Mouse (Mus musculus) embryonic facial prominence, embryonic 12.5 days (tissue): ENCODE results near the gene Golm1. TPM values are rescaled to one million over a fixed set of nuclear protein-coding genes. Genes with fewer than 3 reads are reported as not detected.
"Not testable (repeated sequence)": the region's sequence is repeated elsewhere in the genome, so short reads cannot be mapped to it uniquely, and the experiment has no call there.

ENCODE experiments used
- ATAC-seq: fragments of 200-750 bp; cut with Nextera tagmentation; 2 replicates; pipeline ENCODE4 v1.8.0; 2017; ENCODE audit not compliant: insufficient number of reproducible peaks, insufficient read depth, low FRiP score, low TSS enrichment
- H3K27ac ChIP-seq: fragments of 300-500 bp; sonication (generic); 2 replicates; pipeline ENCODE4 v1.5.1; 2016; ENCODE audit warnings: mild to moderate bottlenecking
- H3K27me3 ChIP-seq: fragments of 300-500 bp; sonication (generic); 2 replicates; pipeline ENCODE4 v1.6.1; 2016; ENCODE audit warnings: mild to moderate bottlenecking, moderate library complexity
- H3K36me3 ChIP-seq: fragments of 300-500 bp; sonication (generic); 2 replicates; pipeline ENCODE4 v1.6.1; 2016; ENCODE audit warnings: mild to moderate bottlenecking
- H3K4me1 ChIP-seq: fragments of 300-500 bp; sonication (generic); 2 replicates; pipeline ENCODE4 v1.6.1; 2016
- H3K4me2 ChIP-seq: fragments of 300-500 bp; sonication (generic); replicated peaks from 2 replicates; pipeline ENCODE4 v1.6.1; 2016; ENCODE audit warnings: mild to moderate bottlenecking, moderate library complexity
- H3K4me3 ChIP-seq: fragments of 300-500 bp; sonication (generic); 2 replicates; pipeline ENCODE4 v1.5.1; 2016; ENCODE audit warnings: mild to moderate bottlenecking
- H3K9ac ChIP-seq: fragments of 300-500 bp; sonication (generic); 2 replicates; pipeline ENCODE4 v1.6.1; 2016; ENCODE audit warnings: mild to moderate bottlenecking, moderate library complexity
- H3K9me3 ChIP-seq: fragments of 300-500 bp; sonication (generic); 2 replicates; pipeline ENCODE4 v1.6.1; 2016; ENCODE audit warnings: mild to moderate bottlenecking, moderate library complexity
- WGBS: fragments of 180-500 bp; shearing (Covaris S2); methylation state at CpG from one replicate; pipeline ENCODE4 v1.1.7; 2016; 5-methylcytosine and 5-hydroxymethylcytosine counted together
- polyA plus RNA-seq: library from polyadenylated mRNA; unstranded; fragments of >200 nt; fragmentation: Nextera tagmentation; extraction: Ambion mirVana; gene quantifications from 2 replicates; pipeline ENCODE4 v1.2.1, GENCODE M21; 2016

Gene Golm1
- polyA plus RNA-seq, 1 experiment from 2014 or later = 62.6 TPM

DNA sequence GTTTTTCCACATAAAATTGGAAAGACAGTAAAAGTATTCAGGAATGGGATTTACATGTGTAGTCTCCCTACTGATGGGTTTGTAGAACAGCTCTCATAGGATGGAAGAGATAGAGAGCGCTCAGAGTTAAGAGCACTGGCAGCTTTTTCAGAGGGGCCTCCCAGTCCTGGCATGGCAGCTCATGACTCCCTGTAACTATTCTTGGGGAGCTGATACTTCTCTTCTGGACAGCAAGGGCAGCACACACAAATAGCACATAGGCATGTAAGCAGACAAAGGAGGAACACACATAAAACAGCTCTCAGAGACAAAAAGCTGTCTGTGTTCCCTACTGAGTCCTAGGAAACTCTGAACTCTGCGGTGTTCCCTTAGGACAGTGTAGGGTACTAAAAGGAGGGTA is 65.2 kb downstream of the Golm1 start:
- Histone ChIP-seq H3K9me3 (no peaks in the 10 kb centered on the region), H3K4me1 (no peaks in the 10 kb centered on the region), H3K9ac (no peak overlapping the region), H3K4me2 (no peak overlapping the region), H3K27ac (no peak overlapping the region), H3K36me3 (peaks cover 64% of the 10 kb centered on the region), H3K4me3 (no peak overlapping the region), H3K27me3 (no peaks in the 10 kb centered on the region)
- no peak for ATAC-seq
- WGBS = 96% methylated on average over 2 of the region's 2 CpGs

DNA sequence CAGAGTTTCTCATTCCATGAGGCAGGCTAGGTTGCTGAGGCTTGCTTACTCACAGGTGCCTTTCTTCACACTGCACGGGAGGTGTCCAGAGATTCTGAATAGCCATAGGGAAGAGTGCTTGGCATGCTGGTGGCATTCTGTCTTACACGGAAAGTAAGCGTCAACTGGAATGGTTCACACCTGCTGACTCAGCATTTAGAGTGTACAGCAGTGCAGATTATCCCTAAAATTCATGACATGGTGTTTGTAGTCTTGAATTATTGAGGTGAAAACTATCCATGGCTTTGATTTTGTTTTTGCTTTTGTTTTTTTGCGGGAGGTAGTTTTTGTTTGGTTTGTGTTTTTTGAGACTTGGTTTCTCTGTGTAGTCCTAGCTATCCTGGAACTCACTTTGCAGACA is 65.7 kb downstream of the Golm1 start:
- Histone ChIP-seq H3K27ac (no peak overlapping the region), H3K4me1 (no peaks in the 10 kb centered on the region), H3K4me3 (no peak overlapping the region), H3K27me3 (no peaks in the 10 kb centered on the region), H3K9ac (no peak overlapping the region), H3K9me3 (no peaks in the 10 kb centered on the region), H3K4me2 (no peak overlapping the region), H3K36me3 (peaks cover 64% of the 10 kb centered on the region)
- ATAC-seq = no peak
- WGBS = 91% methylated on average over 4 of the region's 4 CpGs

DNA sequence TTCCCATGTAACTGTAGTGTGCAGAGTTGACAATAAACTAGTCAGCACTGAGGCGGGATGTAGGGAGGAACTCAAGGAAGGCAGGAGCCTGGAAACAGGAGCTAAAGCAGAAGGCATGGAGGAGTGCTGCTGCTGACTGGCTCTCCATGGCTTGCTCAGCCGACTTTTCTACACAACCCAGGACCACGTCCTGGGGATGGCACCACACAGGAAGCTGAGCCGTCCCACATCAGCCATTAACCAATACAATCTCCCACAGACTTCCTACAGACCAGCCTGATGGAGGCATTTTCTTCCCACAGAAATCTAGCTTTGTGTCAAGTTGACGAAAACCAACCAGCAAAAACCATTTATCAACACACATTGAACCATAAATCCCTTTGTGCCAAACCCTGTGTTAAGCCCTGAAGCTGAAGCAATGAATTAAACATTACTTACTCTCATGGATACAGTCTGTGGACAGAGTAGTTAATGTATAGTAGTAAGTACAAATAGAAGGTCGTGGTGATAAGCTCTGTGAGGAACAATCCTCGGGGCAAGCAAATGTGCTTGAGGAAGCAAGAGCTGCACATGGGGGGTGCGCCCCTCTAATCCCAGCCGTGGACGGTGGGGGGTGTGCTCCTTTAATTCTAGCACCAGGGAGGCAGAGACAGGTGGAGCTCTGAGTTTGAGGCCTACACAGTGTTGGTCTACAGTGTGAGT is 70.2 kb downstream of the Golm1 start:
- Histone ChIP-seq H3K27me3 (no peaks in the 10 kb centered on the region), H3K36me3 (peaks cover 81% of the 10 kb centered on the region), H3K4me2 (no peak overlapping the region), H3K4me1 (no peaks in the 10 kb centered on the region), H3K27ac (no peak overlapping the region), H3K9ac (no peak overlapping the region), H3K4me3 (no peak overlapping the region), H3K9me3 (no peaks in the 10 kb centered on the region)
- 92% methylated on average over 10 of the region's 10 CpGs for WGBS
- no peak for ATAC-seq

DNA sequence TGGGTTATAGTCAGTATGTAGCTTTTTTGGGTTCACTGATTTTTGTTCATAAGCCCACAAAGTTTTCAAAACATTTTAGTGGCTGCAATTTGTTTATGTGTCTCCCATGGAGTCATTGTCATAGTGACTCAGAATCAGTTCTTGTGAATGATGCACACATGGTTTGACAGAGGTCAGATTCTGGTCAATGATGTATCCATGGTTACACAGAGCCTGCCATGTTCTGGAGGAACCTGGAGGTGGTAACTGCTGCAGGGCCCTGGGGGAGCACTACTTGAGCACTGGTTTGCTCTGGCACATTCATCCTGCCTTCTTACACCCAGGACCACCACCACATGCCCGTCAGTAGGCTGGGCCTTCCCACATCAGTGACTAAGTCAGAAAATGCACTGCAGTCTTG is 71.1 kb downstream of the Golm1 start:
- Histone ChIP-seq H3K27me3 (no peaks in the 10 kb centered on the region), H3K9ac (no peak overlapping the region), H3K4me2 (no peak overlapping the region), H3K4me3 (no peak overlapping the region), H3K9me3 (no peaks in the 10 kb centered on the region), H3K4me1 (no peaks in the 10 kb centered on the region), H3K27ac (no peak overlapping the region), H3K36me3 (peaks cover 84% of the 10 kb centered on the region)
- ATAC-seq = no peak
- 89% methylated on average over 1 of the region's 1 CpGs for WGBS

DNA sequence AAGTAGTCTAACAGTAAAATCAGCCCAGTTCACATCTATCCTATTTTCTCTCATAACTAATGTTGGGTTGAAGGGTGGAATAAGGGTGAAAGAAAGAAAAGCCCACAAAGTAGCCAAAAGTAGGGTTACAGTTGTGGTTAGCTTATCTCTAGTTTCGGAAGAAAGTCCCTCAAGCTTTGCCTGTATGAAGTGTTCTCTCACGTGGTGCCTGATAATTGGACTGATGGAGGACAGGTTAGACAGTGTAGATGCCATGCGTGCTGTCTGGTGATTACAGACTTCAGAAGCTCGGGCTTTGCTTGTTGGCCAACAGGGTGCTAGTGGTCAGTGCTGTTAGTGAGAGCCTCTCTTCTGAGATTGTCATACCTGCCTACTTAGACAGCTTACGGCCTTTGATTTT is 72.5 kb downstream of the Golm1 start:
- no peak overlapping the region for H3K4me2 ChIP-seq
- H3K36me3 ChIP-seq = peaks cover 76% of the 10 kb centered on the region
- H3K27ac ChIP-seq = no peak overlapping the region
- no peaks in the 10 kb centered on the region for H3K27me3 ChIP-seq
- 96% methylated on average over 5 of the region's 5 CpGs for WGBS
- no peak overlapping the region for H3K9ac ChIP-seq
- H3K4me1 ChIP-seq = no peaks in the 10 kb centered on the region
- no peak overlapping the region for H3K4me3 ChIP-seq
- no peaks in the 10 kb centered on the region for H3K9me3 ChIP-seq
- ATAC-seq = no peak

DNA sequence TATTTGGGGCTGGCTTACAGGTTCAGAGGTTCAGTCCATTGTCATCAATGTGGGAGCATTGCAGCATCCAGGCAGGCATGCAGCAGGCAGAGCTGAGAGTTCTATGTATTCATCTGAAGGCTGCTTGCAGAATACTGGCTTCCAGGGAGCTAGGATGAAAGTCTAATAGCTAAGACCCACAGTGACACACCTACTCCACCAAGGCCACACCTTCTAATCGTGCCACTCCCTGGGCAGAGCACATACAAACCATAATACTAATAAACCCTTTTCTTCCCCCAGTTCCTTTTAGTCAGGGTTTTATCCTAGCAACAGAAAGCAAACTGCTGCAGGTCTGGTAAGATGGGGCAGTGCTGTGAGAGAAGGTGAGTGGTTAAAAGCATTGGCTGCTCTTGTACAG is 83.0 kb downstream of the Golm1 start:
- peaks cover 65% of the 10 kb centered on the region for H3K36me3 ChIP-seq

DNA sequence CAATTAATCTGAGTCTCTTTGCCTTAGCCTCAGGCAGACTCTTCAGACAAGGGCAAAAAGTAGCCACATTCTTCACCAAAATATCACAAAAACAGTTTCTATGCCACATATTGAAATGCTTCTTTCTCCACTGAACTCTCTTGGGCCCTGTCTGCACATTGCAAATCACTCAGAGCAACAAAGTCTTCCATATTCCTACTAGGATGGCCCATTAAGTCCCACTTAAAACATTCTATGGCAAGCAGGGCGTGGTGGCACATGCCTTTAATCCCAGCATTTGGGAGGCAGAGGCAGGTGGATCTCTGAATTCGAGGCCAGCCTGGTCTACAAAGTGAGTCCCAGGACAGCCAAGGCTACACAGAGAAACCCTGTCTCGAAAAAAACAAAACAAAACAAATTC is 83.6 kb downstream of the Golm1 start:
- H3K9ac ChIP-seq, H3K27me3 ChIP-seq, H3K4me2 ChIP-seq, H3K4me3 ChIP-seq, H3K27ac ChIP-seq, H3K4me1 ChIP-seq, H3K9me3 ChIP-seq, ATAC-seq: not testable (repeated sequence)
- 91% methylated on average over 3 of the region's 3 CpGs for WGBS
- peaks cover 65% of the 10 kb centered on the region for H3K36me3 ChIP-seq

More for the DNA sequence above, 83.0 kb downstream of the Golm1 start:
- Histone ChIP-seq H3K27me3 (no peaks in the 10 kb centered on the region), H3K4me3 (no peak overlapping the region), H3K4me2 (no peak overlapping the region), H3K27ac (no peak overlapping the region), H3K9me3 (no peaks in the 10 kb centered on the region), H3K9ac (no peak overlapping the region), H3K4me1 (peaks cover 2% of the 10 kb centered on the region)
- ATAC-seq = no peak
- WGBS = 93% methylated on average over 1 of the region's 1 CpGs

DNA sequence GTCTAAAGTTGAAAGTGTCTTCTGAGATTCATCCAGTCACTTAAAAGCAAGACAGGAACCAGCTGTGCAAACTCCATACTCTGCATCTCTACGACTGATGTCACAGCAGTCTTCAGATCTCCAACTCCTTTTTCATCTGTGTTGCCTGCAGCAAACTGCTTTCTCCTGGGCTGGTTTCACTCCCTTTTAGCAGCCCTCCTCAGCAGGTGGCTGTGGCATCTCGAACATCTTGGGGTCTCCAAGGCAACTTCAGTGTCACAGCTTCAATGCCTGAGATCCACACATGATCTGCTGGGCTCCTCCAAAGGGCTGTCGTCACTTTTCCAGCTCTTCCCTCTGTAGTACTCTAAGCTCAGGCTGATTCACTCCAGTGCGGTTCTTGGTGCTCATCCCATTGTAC is 84.9 kb downstream of the Golm1 start:
- Histone ChIP-seq H3K9ac (no peak overlapping the region), H3K27me3 (no peaks in the 10 kb centered on the region), H3K4me3 (no peak overlapping the region), H3K27ac (no peak overlapping the region), H3K36me3 (peaks cover 60% of the 10 kb centered on the region), H3K4me1 (peaks cover 14% of the 10 kb centered on the region), H3K9me3 (no peaks in the 10 kb centered on the region), H3K4me2 (no peak overlapping the region)
- 89% methylated on average over 4 of the region's 4 CpGs for WGBS
- ATAC-seq = no peak

DNA sequence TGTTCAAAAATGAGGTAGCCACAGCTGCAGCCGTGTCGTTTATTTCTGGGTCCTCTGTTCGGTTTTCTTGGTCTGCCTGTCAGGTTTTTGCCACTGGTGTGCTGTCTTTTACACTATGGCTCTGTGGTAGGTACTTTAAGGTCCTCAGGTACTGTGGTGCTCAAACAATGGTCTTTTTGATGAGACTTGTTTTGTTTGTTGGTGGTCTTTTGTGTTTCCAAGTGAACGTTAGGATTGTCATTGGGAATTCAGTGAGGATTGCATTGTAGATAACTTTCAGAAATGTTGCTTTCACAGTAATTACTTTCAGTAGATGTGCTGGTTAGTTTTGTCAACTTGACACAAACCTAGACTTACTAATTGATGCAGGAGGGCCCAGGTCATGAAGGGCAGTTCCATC is 85.9 kb downstream of the Golm1 start:
- no peak for ATAC-seq
- no peaks in the 10 kb centered on the region for H3K27me3 ChIP-seq
- peaks cover 14% of the 10 kb centered on the region for H3K4me1 ChIP-seq
- H3K4me3 ChIP-seq = no peak overlapping the region
- H3K9me3 ChIP-seq = no peaks in the 10 kb centered on the region
- peaks cover 57% of the 10 kb centered on the region for H3K36me3 ChIP-seq
- H3K4me2 ChIP-seq = no peak overlapping the region
- H3K9ac ChIP-seq = no peak overlapping the region
- WGBS = 81% methylated on average over 4 of the region's 4 CpGs
- H3K27ac ChIP-seq = no peak overlapping the region

DNA sequence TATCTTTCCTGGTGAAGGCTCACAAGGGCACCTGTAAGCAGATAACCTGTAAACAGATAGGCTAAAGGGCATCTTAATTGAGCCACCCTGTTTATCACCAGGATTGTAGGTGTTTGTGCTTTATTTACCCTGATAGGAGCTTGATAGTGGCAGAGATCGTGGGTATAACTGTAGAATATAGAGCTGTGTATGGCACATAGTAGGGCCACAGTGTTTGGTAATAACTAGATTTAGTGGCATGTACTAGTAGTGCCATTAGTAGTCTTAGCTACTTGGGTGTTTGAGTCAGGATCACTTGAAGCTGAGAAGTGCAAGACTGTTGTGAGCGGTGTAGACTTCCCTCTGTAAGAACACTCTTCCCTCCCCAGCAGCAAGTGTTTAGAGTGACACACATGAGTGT is 88.4 kb downstream of the Golm1 start:
- peaks cover 38% of the 10 kb centered on the region for H3K36me3 ChIP-seq
- H3K27ac ChIP-seq = no peak overlapping the region
- H3K4me1 ChIP-seq = peaks cover 14% of the 10 kb centered on the region
- H3K9ac ChIP-seq = no peak overlapping the region
- ATAC-seq = no peak
- H3K4me3 ChIP-seq = no peak overlapping the region
- peak overlapping the region; percentile 85; the same call in 1 of the 2 replicates for H3K4me2 ChIP-seq
- no peaks in the 10 kb centered on the region for H3K9me3 ChIP-seq
- 92% methylated on average over 2 of the region's 2 CpGs for WGBS
- no peaks in the 10 kb centered on the region for H3K27me3 ChIP-seq

DNA sequence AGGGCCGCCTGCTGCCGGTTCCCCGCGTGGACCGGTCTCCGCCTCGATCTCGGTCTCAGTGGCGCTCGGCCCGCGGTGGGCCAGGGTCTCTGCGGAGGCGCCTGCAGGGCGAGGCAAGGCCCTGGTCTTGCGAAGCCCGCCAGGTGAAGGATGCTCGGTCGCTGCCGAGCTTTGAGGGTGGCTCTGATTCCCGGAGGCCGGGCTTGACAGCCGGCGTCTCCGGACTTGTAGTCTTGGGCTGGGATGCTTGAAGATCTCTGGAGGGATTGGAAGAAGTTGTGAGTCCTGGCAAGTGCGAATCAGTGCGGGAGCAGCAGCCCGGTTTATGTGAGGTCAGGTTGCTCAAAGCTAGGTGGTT is 90.0 kb downstream of the Golm1 start:
- WGBS = under 1% methylated on average over 28 of the region's 28 CpGs
- peak overlapping the region; percentile 80 for H3K27ac ChIP-seq
- no peaks in the 10 kb centered on the region for H3K9me3 ChIP-seq
- peaks cover 23% of the 10 kb centered on the region for H3K36me3 ChIP-seq
- H3K9ac ChIP-seq = peak overlapping the region; percentile 90
- peak overlapping the region; percentile 92 for H3K4me3 ChIP-seq
- no peak for ATAC-seq
- H3K27me3 ChIP-seq = no peaks in the 10 kb centered on the region
- H3K4me2 ChIP-seq = peak overlapping the region; percentile 85
- H3K4me1 ChIP-seq = peaks cover 14% of the 10 kb centered on the region

DNA sequence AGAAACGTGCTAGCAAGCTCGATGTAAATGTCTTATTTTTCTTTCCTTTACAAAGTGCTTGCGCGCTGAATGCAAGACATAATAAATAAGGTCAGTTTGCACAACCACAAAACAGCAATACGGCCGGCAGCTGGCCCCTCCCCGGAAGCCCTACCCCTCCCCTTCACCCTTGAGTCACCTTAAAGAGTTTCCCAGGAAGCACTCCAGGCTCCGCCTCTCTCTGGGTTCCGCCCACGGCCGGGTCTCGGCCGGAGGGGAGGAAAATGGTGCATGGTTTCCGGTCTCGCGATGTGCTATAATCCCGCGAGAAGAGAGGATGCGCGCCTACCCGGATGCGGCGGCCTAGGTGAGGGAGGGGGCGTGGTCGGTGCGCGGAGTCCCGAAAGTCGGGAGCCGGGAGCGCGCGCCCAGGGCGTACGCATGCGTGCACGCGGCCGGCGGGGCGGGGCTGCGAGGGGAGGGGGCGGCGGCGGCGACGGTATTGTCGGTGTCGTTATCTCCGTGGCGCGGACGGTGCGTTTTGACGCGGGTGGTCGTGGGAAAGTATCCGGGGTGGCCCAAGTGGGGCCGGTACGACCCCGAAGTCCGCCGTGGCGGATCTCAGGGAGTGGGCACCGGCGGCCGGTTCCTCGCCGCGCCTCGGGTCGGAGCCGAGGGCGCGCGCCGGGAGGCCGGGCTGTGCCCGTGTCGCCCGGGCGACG is 90.5 kb downstream of the Golm1 start, which contains the start of the genes Agtpbp1 and Naa35:
TSS of gene Agtpbp1 (minus strand) at position 281 of the 701 bp plus-strand sequence.
TSS of gene Naa35 (plus strand) at position 313 of the 701 bp plus-strand sequence.
- peak; percentile 89 for ATAC-seq
- Histone ChIP-seq H3K4me1 (peaks cover 14% of the 10 kb centered on the region), H3K4me2 (peak within 1 kb of the TSS; percentile 85), H3K36me3 (peaks cover 17% of the 10 kb centered on the region), H3K9me3 (no peaks in the 10 kb centered on the region), H3K4me3 (peak within 1 kb of the TSS; percentile 92), H3K27me3 (no peaks in the 10 kb centered on the region), H3K27ac (peak within 1 kb of the TSS; percentile 80), H3K9ac (peak within 1 kb of the TSS; percentile 90)
- under 1% methylated on average over 81 of the region's 83 CpGs for WGBS
